Mouse (Mus musculus) kidney, adult 2 months (tissue): Measurements from ENCODE around the gene Rbm15.

Source experiments
- CTCF ChIP-seq: fragments of 200-500 bp; conservative IDR thresholded peaks from 2 replicates; pipeline ENCODE4 v1.5.1; 2011; ENCODE audit warnings: low read depth, mild to moderate bottlenecking, control low read depth, low read length, moderate library complexity, mixed read lengths; ENCODE audit not compliant: insufficient read depth, insufficient read length
- POLR2A ChIP-seq: fragments of 200-500 bp; IDR thresholded peaks from one replicate; pipeline ENCODE4 v1.6.1; 2011; ENCODE audit warnings: low read depth, low read length, control low read depth

- TF ChIP-seq CTCF (no peak), POLR2A (no peak)
Measured at GRCm38 (mm10) chr3:107378626-107379025, 45.2 kb upstream of the Rbm15 start.
